Mouse (Mus musculus) embryonic facial prominence, embryonic 12.5 days (tissue): Measurements from ENCODE around the gene Alyref. TPM values are rescaled to one million over a fixed set of nuclear protein-coding genes. Genes with fewer than 3 reads are reported as not detected.

ENCODE experiments used
- ATAC-seq: fragments of 200-750 bp; cut with Nextera tagmentation; 2 replicates; pipeline ENCODE4 v1.8.0; 2017; ENCODE audit not compliant: insufficient number of reproducible peaks, insufficient read depth, low FRiP score, low TSS enrichment
- H3K27ac ChIP-seq: fragments of 300-500 bp; sonication (generic); 2 replicates; pipeline ENCODE4 v1.5.1; 2016; ENCODE audit warnings: mild to moderate bottlenecking
- H3K27me3 ChIP-seq: fragments of 300-500 bp; sonication (generic); 2 replicates; pipeline ENCODE4 v1.6.1; 2016; ENCODE audit warnings: mild to moderate bottlenecking, moderate library complexity
- H3K36me3 ChIP-seq: fragments of 300-500 bp; sonication (generic); 2 replicates; pipeline ENCODE4 v1.6.1; 2016; ENCODE audit warnings: mild to moderate bottlenecking
- H3K4me1 ChIP-seq: fragments of 300-500 bp; sonication (generic); 2 replicates; pipeline ENCODE4 v1.6.1; 2016
- H3K4me2 ChIP-seq: fragments of 300-500 bp; sonication (generic); replicated peaks from 2 replicates; pipeline ENCODE4 v1.6.1; 2016; ENCODE audit warnings: mild to moderate bottlenecking, moderate library complexity
- H3K4me3 ChIP-seq: fragments of 300-500 bp; sonication (generic); 2 replicates; pipeline ENCODE4 v1.5.1; 2016; ENCODE audit warnings: mild to moderate bottlenecking
- H3K9ac ChIP-seq: fragments of 300-500 bp; sonication (generic); 2 replicates; pipeline ENCODE4 v1.6.1; 2016; ENCODE audit warnings: mild to moderate bottlenecking, moderate library complexity
- H3K9me3 ChIP-seq: fragments of 300-500 bp; sonication (generic); 2 replicates; pipeline ENCODE4 v1.6.1; 2016; ENCODE audit warnings: mild to moderate bottlenecking, moderate library complexity
- WGBS: fragments of 180-500 bp; shearing (Covaris S2); methylation state at CpG from one replicate; pipeline ENCODE4 v1.1.7; 2016; 5-methylcytosine and 5-hydroxymethylcytosine counted together
- polyA plus RNA-seq: library from polyadenylated mRNA; unstranded; fragments of >200 nt; fragmentation: Nextera tagmentation; extraction: Ambion mirVana; gene quantifications from 2 replicates; pipeline ENCODE4 v1.2.1, GENCODE M21; 2016

Gene Alyref
- polyA plus RNA-seq, 1 experiment from 2014 or later: 688 TPM

DNA sequence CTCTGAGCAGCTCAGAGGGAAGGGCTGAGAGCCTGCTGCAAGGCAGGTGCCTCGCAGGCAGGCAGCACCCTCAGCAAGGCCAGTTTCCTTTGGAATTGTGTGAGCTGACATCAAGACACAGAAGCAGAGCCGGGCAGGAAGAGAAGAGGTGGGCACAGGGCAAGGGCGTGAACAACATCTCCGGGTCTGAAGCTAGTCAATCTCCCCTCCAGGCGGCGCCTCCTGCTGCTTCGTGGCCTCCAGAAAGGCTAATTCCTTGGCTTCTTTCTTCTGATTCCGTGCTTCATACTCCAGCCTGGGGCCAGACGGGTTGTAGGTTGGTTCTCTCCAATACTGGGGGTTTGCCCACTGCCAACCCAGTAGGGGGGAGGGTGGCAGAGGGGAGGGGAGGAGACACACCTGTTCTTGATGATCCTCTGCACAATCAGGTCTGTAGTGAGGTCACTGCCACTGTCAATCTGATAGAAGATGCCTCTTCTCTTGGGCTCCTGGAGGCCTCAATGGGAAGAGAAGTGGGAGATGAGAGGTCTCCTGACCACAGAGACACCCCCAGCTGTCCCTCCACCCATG is 12.4 kb upstream of the Alyref start:
- H3K9me3 ChIP-seq: no peaks in the 10 kb centered on the region
- no peak overlapping the region for H3K9ac ChIP-seq
- H3K36me3 ChIP-seq: peaks cover 61% of the 10 kb centered on the region
- no peak overlapping the region for H3K4me3 ChIP-seq
- WGBS: 84% methylated on average over 9 of the region's 9 CpGs
- H3K4me1 ChIP-seq: peaks cover 19% of the 10 kb centered on the region
- peaks cover 17% of the 10 kb centered on the region for H3K27me3 ChIP-seq
- H3K27ac ChIP-seq: no peak overlapping the region
- no peak for ATAC-seq
- no peak overlapping the region for H3K4me2 ChIP-seq

DNA sequence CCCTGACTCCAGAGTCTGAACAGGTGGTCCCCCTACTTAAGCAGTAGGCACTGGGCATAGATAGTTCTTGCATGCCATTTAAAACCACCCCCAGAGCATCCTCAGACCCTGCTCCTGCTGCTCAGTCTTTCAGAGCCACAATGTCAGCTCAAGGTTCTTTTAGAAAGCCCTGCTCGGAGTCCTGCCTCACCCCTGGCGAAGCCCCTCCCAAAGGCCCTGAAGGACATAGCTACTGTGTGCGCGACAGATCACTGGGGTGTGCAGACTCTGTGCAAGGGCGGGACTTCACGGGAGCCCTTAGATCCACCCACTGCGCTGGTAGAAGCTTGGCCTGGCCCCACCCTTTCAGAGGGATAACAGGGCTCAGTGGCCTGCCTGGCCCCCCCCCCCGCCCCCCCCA is 11.1 kb upstream of the Alyref start:
- H3K9me3 ChIP-seq: no peaks in the 10 kb centered on the region
- peaks cover 65% of the 10 kb centered on the region for H3K36me3 ChIP-seq
- H3K4me2 ChIP-seq: peak overlapping the region; percentile 56; the same call in 1 of the 2 replicates
- 46% methylated on average over 7 of the region's 8 CpGs for WGBS
- peaks cover 19% of the 10 kb centered on the region for H3K4me1 ChIP-seq
- H3K27me3 ChIP-seq: peaks cover 17% of the 10 kb centered on the region
- 0 out of 2 replicates have a peak overlapping the region, but pooled peaks have one; percentile 5 for H3K27ac ChIP-seq
- no peak overlapping the region for H3K9ac ChIP-seq
- H3K4me3 ChIP-seq: 0 out of 2 replicates have a peak overlapping the region, but pooled peaks have one; percentile 27
- ATAC-seq: no peak

GRCm38 (mm10) chr11:120608241-120609034 is 10.3 kb upstream of the Alyref start, which contains the start of gene Npb:
Gene Npb (plus strand): TSS chr11:120608477.
- Histone ChIP-seq H3K4me2 (peak within 1 kb of the TSS; percentile 56), H3K27me3 (peaks cover 17% of the 10 kb centered on the region), H3K4me3 (peak within 1 kb of the TSS; percentile 27), H3K36me3 (peaks cover 65% of the 10 kb centered on the region), H3K4me1 (peaks cover 19% of the 10 kb centered on the region), H3K9me3 (no peaks in the 10 kb centered on the region), H3K9ac (peak within 1 kb of the TSS; percentile 43; the same call in 1 of the 2 replicates), H3K27ac (0 out of 2 replicates have a peak within 1 kb of the TSS, but pooled peaks have one; percentile 23)
- no peak for ATAC-seq
- WGBS: 7% methylated on average over 45 of the region's 45 CpGs

- Histone ChIP-seq H3K9ac (no peak overlapping the region), H3K4me3 (no peak overlapping the region), H3K36me3 (peaks cover 63% of the 10 kb centered on the region), H3K4me2 (no peak overlapping the region), H3K27me3 (peaks cover 17% of the 10 kb centered on the region), H3K4me1 (peaks cover 19% of the 10 kb centered on the region), H3K9me3 (no peaks in the 10 kb centered on the region), H3K27ac (no peak overlapping the region)
- no peak for ATAC-seq
- 74% methylated on average over 4 of the region's 4 CpGs for WGBS
These were observed 8.6 kb upstream of the Alyref start for GRCm38 (mm10) chr11:120606764-120607163.

DNA sequence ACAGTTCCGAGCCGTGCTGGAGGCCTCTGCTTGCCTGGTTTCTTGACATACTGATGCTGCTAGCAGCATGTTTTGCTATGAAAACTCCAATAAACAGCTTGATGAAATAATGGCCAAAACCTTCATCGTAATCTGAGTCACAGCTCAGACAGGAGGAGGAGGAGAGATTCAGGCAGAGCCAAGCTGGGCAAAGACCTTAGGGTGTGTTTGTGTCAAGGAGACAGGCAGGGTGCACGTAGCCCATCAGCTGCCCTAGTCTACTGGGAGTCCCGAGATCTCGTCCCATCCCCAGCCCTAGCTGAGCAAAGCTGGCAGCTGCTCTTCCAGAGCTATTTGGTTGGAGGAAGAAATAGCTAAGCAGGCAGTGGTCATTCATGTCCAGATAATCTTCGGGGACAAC is 7.5 kb upstream of the Alyref start:
- no peaks in the 10 kb centered on the region for H3K9me3 ChIP-seq
- H3K36me3 ChIP-seq: peaks cover 57% of the 10 kb centered on the region
- peaks cover 19% of the 10 kb centered on the region for H3K4me1 ChIP-seq
- no peak overlapping the region for H3K27ac ChIP-seq
- H3K9ac ChIP-seq: no peak overlapping the region
- peaks cover 17% of the 10 kb centered on the region for H3K27me3 ChIP-seq
- 88% methylated on average over 7 of the region's 7 CpGs for WGBS
- no peak overlapping the region for H3K4me3 ChIP-seq
- no peak for ATAC-seq
- no peak overlapping the region for H3K4me2 ChIP-seq

- Histone ChIP-seq H3K4me3 (no peak overlapping the region), H3K9me3 (no peaks in the 10 kb centered on the region), H3K4me1 (peaks cover 18% of the 10 kb centered on the region), H3K27me3 (peaks cover 4% of the 10 kb centered on the region), H3K36me3 (peaks cover 53% of the 10 kb centered on the region), H3K9ac (peak overlapping the region; percentile 10; the same call in 1 of the 2 replicates), H3K4me2 (no peak overlapping the region), H3K27ac (no peak overlapping the region)
- 87% methylated on average over 2 of the region's 2 CpGs for WGBS
- ATAC-seq: no peak
These were observed 5.4 kb upstream of the Alyref start for GRCm38 (mm10) chr11:120603545-120603944.

DNA sequence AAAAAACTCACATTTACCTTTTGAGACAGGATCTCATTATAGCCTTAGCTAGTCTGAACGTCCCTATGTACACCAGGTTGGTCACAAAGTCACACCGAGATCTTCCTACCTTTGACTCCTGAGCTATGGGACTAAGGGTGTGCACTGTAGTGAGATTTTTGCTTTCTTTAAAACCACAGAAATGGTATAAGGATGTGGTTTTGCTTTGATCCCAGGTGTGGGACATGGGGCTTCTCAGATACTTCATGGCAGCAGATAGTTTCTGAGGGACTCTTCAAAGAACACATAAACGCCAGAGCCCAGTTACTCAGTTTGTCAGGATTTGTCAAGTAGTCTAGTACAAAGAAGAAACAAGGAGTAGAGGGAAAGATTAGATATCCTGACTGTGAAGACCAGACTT is 2.6 kb upstream of the Alyref start:
- Histone ChIP-seq H3K9ac (no peak overlapping the region), H3K27me3 (no peaks in the 10 kb centered on the region), H3K9me3 (no peaks in the 10 kb centered on the region), H3K27ac (no peak overlapping the region), H3K4me1 (peaks cover 22% of the 10 kb centered on the region), H3K4me3 (no peak overlapping the region), H3K36me3 (peaks cover 58% of the 10 kb centered on the region), H3K4me2 (no peak overlapping the region)
- no peak for ATAC-seq
- WGBS: 97% methylated on average over 3 of the region's 3 CpGs

- ATAC-seq: no peak
- Histone ChIP-seq H3K27me3 (no peaks in the 10 kb centered on the region), H3K4me3 (peak overlapping the region; percentile 99), H3K9me3 (no peaks in the 10 kb centered on the region), H3K27ac (peak overlapping the region; percentile 86), H3K4me2 (peak overlapping the region; percentile 97), H3K4me1 (peaks cover 22% of the 10 kb centered on the region), H3K9ac (peak overlapping the region; percentile 100), H3K36me3 (peaks cover 57% of the 10 kb centered on the region)
- WGBS: 51% methylated on average over 17 of the region's 17 CpGs
These were observed 905 bp upstream of the Alyref start for GRCm38 (mm10) chr11:120598990-120599549.

DNA sequence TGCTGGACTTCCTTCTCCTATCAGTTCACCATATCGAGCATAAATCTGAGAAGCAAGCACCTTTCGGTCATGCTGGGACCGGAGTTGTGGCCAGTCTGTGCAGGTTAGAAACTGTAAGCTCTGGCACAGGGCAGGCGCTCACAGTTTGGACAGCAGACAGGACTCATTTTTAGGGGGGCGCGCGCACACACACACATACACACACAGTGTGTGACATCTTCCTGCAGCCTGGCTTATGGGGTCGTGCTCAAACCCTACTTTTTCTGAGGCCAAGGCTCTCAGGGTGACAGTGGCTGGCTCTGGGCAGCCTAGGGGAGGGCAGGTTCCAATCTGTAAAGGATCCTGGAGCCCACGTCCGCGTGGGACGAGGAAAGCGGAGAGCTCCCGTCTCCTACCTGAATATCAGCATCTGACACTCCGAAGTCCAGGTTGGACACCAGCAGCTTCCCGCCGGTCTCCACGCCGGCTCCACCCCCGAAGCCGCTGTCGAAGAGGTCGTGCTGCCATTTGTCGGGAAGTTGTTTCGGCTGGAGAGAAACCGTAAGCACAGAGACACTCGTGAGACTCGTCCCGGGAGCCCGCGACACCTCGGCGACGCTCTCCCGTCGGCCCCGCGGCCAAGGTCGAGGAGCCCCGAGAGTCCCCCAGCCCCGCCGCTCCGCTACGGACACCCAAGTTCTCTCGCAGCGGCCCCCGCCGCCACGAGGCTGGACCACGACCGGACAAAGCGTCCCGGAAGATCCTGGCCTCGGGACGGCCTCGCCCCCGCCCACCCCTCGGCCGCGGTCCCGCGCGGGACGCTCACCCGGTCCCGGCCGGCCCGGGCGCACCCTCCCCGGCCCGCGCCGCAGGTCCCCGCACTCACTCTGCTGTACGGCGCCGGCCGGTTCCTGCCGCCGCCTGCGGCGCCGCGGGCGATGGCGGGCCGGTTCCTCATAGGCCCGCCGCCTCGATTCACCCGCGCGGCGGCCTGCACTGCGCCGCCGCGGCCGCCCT is 627 bp downstream of the Alyref start:
- H3K4me1 ChIP-seq: peaks cover 22% of the 10 kb centered on the region
- H3K36me3 ChIP-seq: peaks cover 57% of the 10 kb centered on the region
- H3K9me3 ChIP-seq: no peaks in the 10 kb centered on the region
- H3K27me3 ChIP-seq: no peaks in the 10 kb centered on the region
- peak overlapping the region; percentile 97 for H3K4me2 ChIP-seq
- 5% methylated on average over 86 of the region's 99 CpGs for WGBS
- peak overlapping the region; percentile 99 for H3K4me3 ChIP-seq
- H3K27ac ChIP-seq: peak overlapping the region; percentile 93
- H3K9ac ChIP-seq: peak overlapping the region; percentile 100
- ATAC-seq: peak; percentile 42

DNA sequence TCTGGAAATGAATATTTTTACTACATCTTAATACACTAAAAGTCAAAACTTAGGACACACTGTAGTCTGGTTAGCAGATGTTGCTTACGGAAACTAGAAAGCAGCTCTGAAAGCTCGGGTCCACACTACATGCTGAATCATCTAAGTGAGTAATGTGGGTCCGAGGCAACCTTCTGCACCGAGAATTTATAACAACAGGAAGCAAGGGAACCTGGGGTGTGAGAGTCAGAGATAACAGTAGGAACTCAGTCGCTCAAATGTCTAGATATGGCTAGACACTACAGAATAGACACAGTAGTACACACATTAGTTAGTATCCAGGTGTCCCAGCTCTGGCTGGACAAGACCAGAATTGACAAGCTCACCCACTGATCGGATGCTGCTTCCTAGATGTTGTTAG is 9.6 kb downstream of the Alyref start:
- Histone ChIP-seq H3K9me3 (no peaks in the 10 kb centered on the region; the same call in 1 of the 2 replicates), H3K9ac (no peak overlapping the region), H3K4me3 (no peak overlapping the region), H3K36me3 (peaks cover 85% of the 10 kb centered on the region), H3K4me1 (no peaks in the 10 kb centered on the region), H3K27ac (no peak overlapping the region), H3K4me2 (no peak overlapping the region), H3K27me3 (no peaks in the 10 kb centered on the region)
- no peak for ATAC-seq
- WGBS: 93% methylated on average over 6 of the region's 6 CpGs

- no peak for ATAC-seq
- Histone ChIP-seq H3K27ac (no peak overlapping the region), H3K9me3 (no peaks in the 10 kb centered on the region; the same call in 1 of the 2 replicates), H3K4me1 (peaks cover 24% of the 10 kb centered on the region), H3K4me2 (no peak overlapping the region), H3K36me3 (peaks cover 58% of the 10 kb centered on the region), H3K9ac (no peak overlapping the region), H3K4me3 (no peak overlapping the region), H3K27me3 (no peaks in the 10 kb centered on the region)
- WGBS: 91% methylated on average over 1 of the region's 1 CpGs
These were observed 14.2 kb downstream of the Alyref start for GRCm38 (mm10) chr11:120583937-120584336.
